Mouse (Mus musculus): Measurements from ENCODE around the gene Gm38394. TPM values are rescaled to one million over a fixed set of nuclear protein-coding genes. Genes with fewer than 3 reads are reported as not detected.

The Gm38394 gene
- total and polyA plus RNA-seq, 3 experiments, result 2.7 to 8.2 (median 4.7) TPM

- TF ChIP-seq CHD1 (IDR thresholded peaks at IDR 0.05; ENCODE audit: low read depth, low read length) (no peak), JUN (IDR thresholded peaks at IDR 0.05; ENCODE audit: insufficient read depth, low read depth, low read length) (no peak), IRF4 (IDR thresholded peaks at IDR 0.05; ENCODE audit: low read depth, low read length) (peak; percentile 41; the same call in 1 of the 2 replicates), JUND (conservative IDR thresholded peaks at IDR 0.05; ENCODE audit: low read depth, low read length) (no peak), ZNF384 (IDR thresholded peaks at IDR 0.05; ENCODE audit: low read depth, low read length) (no peak), MEF2A (IDR thresholded peaks at IDR 0.05; ENCODE audit: borderline replicate concordance, low read depth, low read length) (peak; percentile 35; the same call in 1 of the 2 replicates), ETS1 (conservative IDR thresholded peaks at IDR 0.05; ENCODE audit: low read depth, low read length) (no peak; the same call in 1 of the 2 replicates), NRF1 (IDR thresholded peaks at IDR 0.05; ENCODE audit: low read depth, low read length) (no peak), TCF12 (IDR thresholded peaks at IDR 0.05; ENCODE audit: low read depth, low read length) (0 out of 2 replicates have a peak, but pooled peaks have one; percentile 19), CHD2 (IDR thresholded peaks at IDR 0.05; ENCODE audit: low read length) (peak; percentile 71), CTCF (conservative IDR thresholded peaks at IDR 0.05 in 1 of 2, IDR thresholded peaks at IDR 0.05 in 1 of 2; ENCODE audit: low read depth in 2 of 2, low read length in 2 of 2) (no peak), MAZ (IDR thresholded peaks at IDR 0.05; ENCODE audit: low read depth, low read length) (no peak), SIN3A (IDR thresholded peaks at IDR 0.05; ENCODE audit: low read length) (no peak), MAX (IDR thresholded peaks at IDR 0.05; ENCODE audit: low read length) (no peak), RCOR1 (conservative IDR thresholded peaks at IDR 0.05; ENCODE audit: low read depth, low read length) (no peak), E2F4 (IDR thresholded peaks at IDR 0.05; ENCODE audit: insufficient replicate concordance, low read depth, low read length) (no peak), ZMIZ1 (IDR thresholded peaks at IDR 0.05; ENCODE audit: low read depth, low read length) (no peak), NELFE (IDR thresholded peaks at IDR 0.05; ENCODE audit: low read depth, low read length) (no peak)
- Histone ChIP-seq H3K4me3 (replicated peaks in 1 of 3; ENCODE audit: low read depth in 2 of 3, low read length in 2 of 3, poor library complexity in 1 of 3) (no peak overlapping the region), H3K9ac (ENCODE audit: insufficient read depth, low read depth) (peak overlapping the region; percentile 44), H3K4me2 (ENCODE audit: insufficient read depth, low read depth, poor library complexity, severe bottlenecking) (peak overlapping the region; percentile 79), H3K27ac (ENCODE audit: insufficient read depth, low read depth) (peak overlapping the region; percentile 96), H3K4me1 (ENCODE audit: control insufficient read depth in 1 of 2, insufficient read depth in 2 of 2) (peaks cover 23 to 85% of the 10 kb centered on the region in 2 experiments), H3K79me2 (replicated peaks; ENCODE audit: control insufficient read depth, extremely low read depth, insufficient read depth, poor library complexity, severe bottlenecking) (no peaks in the 10 kb centered on the region), H3K36me3 (replicated peaks in 1 of 2; ENCODE audit: control insufficient read depth in 1 of 2, insufficient read depth in 1 of 2, low read length in 1 of 2) (no peaks in the 10 kb centered on the region), H3K9me3 (replicated peaks; ENCODE audit: low read length) (no peaks in the 10 kb centered on the region), H3K27me3 (replicated peaks) (no peaks in the 10 kb centered on the region)
- in situ Hi-C loops (cut with MboI; ENCODE audit: low pct_ligation_motif_present, low pct_unique_long_range_greater_than_20kb, low sequenced_read_pairs) (no loop called here), dilution Hi-C loops (cut with MboI; ENCODE audit: extremely low pct_ligation_motif_present, extremely low pct_unique_long_range_greater_than_20kb, low sequenced_read_pairs) (no loop called here)
- peak; percentile 74 for DNase-seq (ENCODE audit: extremely low read depth)
These were observed 33.2 kb upstream of the Gm38394 start for GRCm38 (mm10) chr1:133694301-133694700.

DNA sequence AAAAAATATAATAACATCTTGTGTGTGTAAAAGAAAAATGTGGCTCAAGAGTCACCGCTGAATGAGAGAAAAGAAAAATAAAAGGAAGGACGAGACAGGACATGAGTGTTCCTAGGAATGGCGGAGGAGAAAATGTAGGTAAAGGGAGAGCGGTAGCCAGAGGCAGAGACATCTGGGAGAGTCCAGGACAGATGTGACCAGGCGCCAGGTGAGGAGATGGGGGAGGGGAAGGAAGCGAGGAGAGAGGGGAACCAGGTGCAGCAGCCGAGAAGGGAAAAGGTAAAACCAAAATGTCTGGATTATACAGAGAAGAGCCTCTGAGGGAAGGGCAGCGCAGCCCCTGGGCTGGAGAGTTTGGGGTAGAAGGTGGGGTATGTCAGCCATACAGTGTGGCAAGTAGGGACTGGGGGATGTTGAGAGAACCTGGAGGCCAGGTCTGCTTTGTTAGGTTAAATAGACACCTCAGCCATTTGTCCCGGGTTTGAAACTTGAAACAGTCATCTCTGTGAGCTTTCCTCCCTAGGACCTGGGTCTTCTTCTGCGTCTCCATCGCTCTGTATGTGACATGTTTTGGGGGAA lies 32.5 kb upstream of the Gm38394 start:
- Histone ChIP-seq H3K4me1 (ENCODE audit: control insufficient read depth in 1 of 2, insufficient read depth in 2 of 2) (peaks cover 23 to 84% of the 10 kb centered on the region in 2 experiments), H3K27ac (ENCODE audit: insufficient read depth, low read depth) (peak overlapping the region; percentile 96), H3K9me3 (replicated peaks; ENCODE audit: low read length) (no peaks in the 10 kb centered on the region), H3K27me3 (replicated peaks) (no peaks in the 10 kb centered on the region), H3K79me2 (replicated peaks; ENCODE audit: control insufficient read depth, extremely low read depth, insufficient read depth, poor library complexity, severe bottlenecking) (no peaks in the 10 kb centered on the region; the same call in 1 of the 2 replicates), H3K36me3 (replicated peaks in 1 of 2; ENCODE audit: control insufficient read depth in 1 of 2, insufficient read depth in 1 of 2, low read length in 1 of 2) (no peaks in the 10 kb centered on the region), H3K4me3 (replicated peaks in 1 of 3; ENCODE audit: low read depth in 2 of 3, low read length in 2 of 3, poor library complexity in 1 of 3) (no peak overlapping the region), H3K4me2 (ENCODE audit: insufficient read depth, low read depth, poor library complexity, severe bottlenecking) (peak overlapping the region; percentile 33; the same call in 1 of the 2 replicates), H3K9ac (ENCODE audit: insufficient read depth, low read depth) (peak overlapping the region; percentile 41)
- dilution Hi-C loops (cut with MboI; ENCODE audit: extremely low pct_ligation_motif_present, extremely low pct_unique_long_range_greater_than_20kb, low sequenced_read_pairs) (no loop called here), in situ Hi-C loops (cut with MboI; ENCODE audit: low pct_ligation_motif_present, low pct_unique_long_range_greater_than_20kb, low sequenced_read_pairs) (no loop called here)
- DNase-seq (ENCODE audit: extremely low read depth), result no peak
- TF ChIP-seq HCFC1 (IDR thresholded peaks at IDR 0.05; ENCODE audit: low read depth, low read length) (no peak), CHD2 (IDR thresholded peaks at IDR 0.05; ENCODE audit: low read length) (peak; percentile 33), RAD21 (IDR thresholded peaks at IDR 0.05; ENCODE audit: low read depth, low read length) (no peak), JUND (conservative IDR thresholded peaks at IDR 0.05; ENCODE audit: low read depth, low read length) (no peak), KAT2A (IDR thresholded peaks at IDR 0.05; ENCODE audit: insufficient replicate concordance, low read length) (no peak), TCF12 (IDR thresholded peaks at IDR 0.05; ENCODE audit: low read depth, low read length) (peak; percentile 57), MAFK (IDR thresholded peaks at IDR 0.05; ENCODE audit: insufficient replicate concordance, low read length) (no peak), JUN (IDR thresholded peaks at IDR 0.05; ENCODE audit: insufficient read depth, low read depth, low read length) (no peak)
